Mouse (Mus musculus) heart, adult 2 months (tissue): ENCODE data around the gene Mettl27.

Experiments
- CTCF ChIP-seq: fragments of 200-600 bp; IDR thresholded peaks from 2 replicates; pipeline ENCODE4 v1.8.1; 2022; ENCODE audit warnings: antibody characterized with exemption, mild to moderate bottlenecking, moderate library complexity
- EP300 ChIP-seq: fragments of 200-500 bp; IDR thresholded peaks from 2 replicates; pipeline ENCODE4 v1.6.1; 2011; ENCODE audit warnings: low read depth, low read length, control low read depth; ENCODE audit not compliant: insufficient read depth
- POLR2A ChIP-seq: fragments of 200-500 bp; IDR thresholded peaks from 2 replicates; pipeline ENCODE4 v1.6.1; 2011; ENCODE audit warnings: mild to moderate bottlenecking, low read depth, low read length, control low read depth; ENCODE audit not compliant: insufficient read depth

DNA sequence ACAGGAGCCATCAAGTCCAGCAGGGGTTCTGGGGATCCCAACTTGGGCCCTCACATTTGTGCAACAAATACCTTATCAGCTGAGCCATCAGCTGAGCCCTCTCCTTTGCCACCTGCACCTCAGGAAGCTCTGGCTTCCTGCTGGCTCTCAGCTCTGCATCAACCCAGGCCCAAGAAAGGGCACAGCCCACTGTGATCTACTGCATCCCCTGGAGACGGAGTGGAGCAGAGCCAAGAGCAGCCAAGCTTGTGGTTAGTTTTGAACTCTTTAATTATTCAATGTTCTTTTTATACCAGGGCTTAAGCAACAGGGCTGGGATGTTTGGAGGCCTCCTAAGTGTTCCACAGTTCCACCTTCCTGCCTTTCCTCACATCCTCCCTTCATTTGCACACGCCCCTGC is 28.3 kb downstream of the Mettl27 start:
- TF ChIP-seq POLR2A (no peak), EP300 (no peak), CTCF (no peak)
